Mouse (Mus musculus) G1E (cell line): ENCODE data around the gene BC107364.

ENCODE experiments used
- CTCF ChIP-seq: IDR thresholded peaks from 2 replicates; pipeline ENCODE4 v1.5.1; 2012; ENCODE audit warnings: low read depth, low read length, inconsistent platforms, mixed read lengths
- GATA2 ChIP-seq: IDR thresholded peaks from 2 replicates; pipeline ENCODE4 v1.6.1; 2012; ENCODE audit warnings: low read depth, low read length, inconsistent platforms, borderline replicate concordance
- POLR2AphosphoS5 ChIP-seq: IDR thresholded peaks from 2 replicates; pipeline ENCODE4 v1.6.1; 2012; ENCODE audit warnings: low read depth, low read length, inconsistent platforms; ENCODE audit not compliant: insufficient replicate concordance
- TAL1 ChIP-seq: conservative IDR thresholded peaks from 2 replicates; pipeline ENCODE4 v1.6.1; 2012; ENCODE audit warnings: low read depth, low read length, inconsistent platforms, mixed read lengths

DNA sequence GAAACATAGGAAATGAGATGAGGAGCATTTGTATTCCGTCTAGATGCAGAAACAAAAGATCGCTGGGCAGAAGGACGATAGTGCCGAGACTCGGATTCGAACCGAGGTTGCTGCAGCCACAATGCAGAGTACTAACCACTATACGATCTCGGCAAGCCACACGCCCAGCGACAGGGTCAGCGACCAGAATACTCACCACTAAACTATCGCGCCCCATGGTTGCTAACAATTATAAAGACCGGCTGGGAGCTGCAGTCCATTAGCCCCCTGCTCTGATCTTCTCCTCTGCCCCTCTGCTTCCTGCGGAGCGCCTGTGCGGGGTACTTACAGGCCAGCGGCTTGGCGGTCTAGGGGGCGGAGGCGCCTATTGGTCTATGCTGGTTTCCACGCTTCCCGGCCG, 11.8 kb upstream of the BC107364 start:
- TF ChIP-seq TAL1 (no peak), CTCF (no peak), GATA2 (no peak), POLR2AphosphoS5 (no peak)
